Mouse (Mus musculus) left cerebral cortex, adult 2 months (tissue): ENCODE measurements around the gene Nap1l1. TPM values are rescaled to one million over a fixed set of nuclear protein-coding genes. Genes with fewer than 3 reads are reported as not detected.
"Not testable (repeated sequence)": the region's sequence is repeated elsewhere in the genome, so short reads cannot be mapped to it uniquely, and the experiment has no call there.

ENCODE experiments used
- DNase-seq, 2 experiments: peaks; one replicate each; pipeline ENCODE4 v3.0.0; 2021 to 2022; ENCODE audit warnings: low spot score in 2 of 2, mixed read lengths in 1 of 2; ENCODE audit errors: extremely low spot score in 1 of 2
- H3K27ac ChIP-seq: fragments of 200-600 bp; 2 replicates; pipeline ENCODE4 v1.8.1; 2022
- H3K4me3 ChIP-seq: fragments of 200-600 bp; 2 replicates; pipeline ENCODE4 v1.8.1; 2022
- CTCF ChIP-seq: fragments of 200-600 bp; IDR thresholded peaks from 2 replicates; pipeline ENCODE4 v1.8.1; 2022; ENCODE audit warnings: antibody characterized with exemption, mild to moderate bottlenecking, moderate library complexity
- intact Hi-C: fragments of 180-260 bp; cut with DNase I; formaldehyde crosslinking; loops from one replicate; pipeline ENCODE4 v1.15.1; 2025
- long read RNA-seq, 2 experiments: library from polyadenylated mRNA; stranded (forward); transcript quantifications; one replicate each; pipeline ENCODE4 v2.0.0; 2021; ENCODE audit warnings: borderline mapping rate in 2 of 2
- total RNA-seq, 2 experiments: library from RNA; stranded (reverse); gene quantifications; 2 replicates each; pipeline ENCODE4 v1.2.3; 2021

The Nap1l1 gene
- total RNA-seq = 100 to 1,000 TPM; 217 to 237 TPM
- long read RNA-seq, experiment 1, transcript Nap1l1-202 (15 exons, 1,350 nt) = major isoform, 52 of 138 reads
- long read RNA-seq, experiment 1, transcript Nap1l1-201 (16 exons, 1,486 nt) = minor isoform, 14 of 138 reads
- long read RNA-seq, experiment 1, transcript Nap1l1-205 (13 exons, 1,365 nt) = minor isoform, 13 of 138 reads
- long read RNA-seq, experiment 1, partial matches to known transcripts = 12 of 138 reads
- long read RNA-seq, experiment 1, other reads (novel, unspliced or antisense) = 42 of 138 reads
- long read RNA-seq, experiment 2, transcript Nap1l1-202 (15 exons, 1,350 nt) = major isoform, 26 of 76 reads
- long read RNA-seq, experiment 2, transcript Nap1l1-201 (16 exons, 1,486 nt) = minor isoform, 7 of 76 reads
- long read RNA-seq, experiment 2, transcript Nap1l1-205 (13 exons, 1,365 nt) = minor isoform, 12 of 76 reads
- long read RNA-seq, experiment 2, partial matches to known transcripts = 8 of 76 reads
- long read RNA-seq, experiment 2, other reads (novel, unspliced or antisense) = 20 of 76 reads

GRCm38 (mm10) chr10:111472686-111473510 is at the start of gene Nap1l1:
Gene Nap1l1, plus strand, starts transcription at chr10:111473223.
- intact Hi-C loops = loop anchor here (1.0 to 5.0 kb wide), 6 partner anchors 53 to 246 kb away; no protein-coding TSS in a partner anchor
- Histone ChIP-seq H3K4me3 (peak within 1 kb of the TSS; percentile 68), H3K27ac (peak within 1 kb of the TSS; percentile 87)
- peak; percentile 98 for DNase-seq
- TF ChIP-seq CTCF = no peak; the same call in 1 of the 2 replicates

GRCm38 (mm10) chr10:111426491-111426890 is 46.5 kb upstream of the Nap1l1 start:
- TF ChIP-seq CTCF = no peak
- DNase-seq = no peak
- no peak overlapping the region for H3K4me3 ChIP-seq
- H3K27ac ChIP-seq = no peak overlapping the region
- intact Hi-C loops = no loop called here

GRCm38 (mm10) chr10:111433502-111433901 is 39.5 kb upstream of the Nap1l1 start:
- Histone ChIP-seq H3K4me3 (no peak overlapping the region), H3K27ac (no peak overlapping the region)
- intact Hi-C loops = no loop called here
- no peak for DNase-seq
- TF ChIP-seq CTCF = no peak

DNA sequence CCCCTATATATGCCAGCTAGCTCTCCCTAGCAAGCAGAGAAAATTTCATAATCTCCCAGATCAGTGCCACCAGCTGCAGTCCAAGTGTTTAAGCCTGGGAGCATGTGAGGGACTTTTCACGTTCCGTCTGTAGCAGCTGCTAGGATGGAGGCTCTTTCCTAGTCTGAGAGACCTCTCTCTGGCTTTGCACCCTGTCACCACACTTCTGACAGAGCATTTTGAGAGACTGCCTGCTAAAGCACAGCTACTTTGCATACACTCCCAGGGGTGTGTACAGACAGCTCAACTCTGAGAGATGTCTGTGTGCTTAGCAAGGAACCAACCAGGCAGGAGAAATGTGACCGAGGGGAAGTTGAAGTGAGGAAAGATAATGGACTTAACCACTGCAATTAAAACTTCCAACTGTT is 32.0 kb upstream of the Nap1l1 start:
- no peak for DNase-seq
- no peak for TF ChIP-seq CTCF
- no peak overlapping the region for H3K4me3 ChIP-seq
- no peak overlapping the region for H3K27ac ChIP-seq
- intact Hi-C loops = no loop called here

GRCm38 (mm10) chr10:111444199-111444598 is 28.8 kb upstream of the Nap1l1 start:
- Histone ChIP-seq H3K27ac (no peak overlapping the region), H3K4me3 (no peak overlapping the region)
- intact Hi-C loops = no loop called here
- no peak for TF ChIP-seq CTCF
- DNase-seq = no peak

DNA sequence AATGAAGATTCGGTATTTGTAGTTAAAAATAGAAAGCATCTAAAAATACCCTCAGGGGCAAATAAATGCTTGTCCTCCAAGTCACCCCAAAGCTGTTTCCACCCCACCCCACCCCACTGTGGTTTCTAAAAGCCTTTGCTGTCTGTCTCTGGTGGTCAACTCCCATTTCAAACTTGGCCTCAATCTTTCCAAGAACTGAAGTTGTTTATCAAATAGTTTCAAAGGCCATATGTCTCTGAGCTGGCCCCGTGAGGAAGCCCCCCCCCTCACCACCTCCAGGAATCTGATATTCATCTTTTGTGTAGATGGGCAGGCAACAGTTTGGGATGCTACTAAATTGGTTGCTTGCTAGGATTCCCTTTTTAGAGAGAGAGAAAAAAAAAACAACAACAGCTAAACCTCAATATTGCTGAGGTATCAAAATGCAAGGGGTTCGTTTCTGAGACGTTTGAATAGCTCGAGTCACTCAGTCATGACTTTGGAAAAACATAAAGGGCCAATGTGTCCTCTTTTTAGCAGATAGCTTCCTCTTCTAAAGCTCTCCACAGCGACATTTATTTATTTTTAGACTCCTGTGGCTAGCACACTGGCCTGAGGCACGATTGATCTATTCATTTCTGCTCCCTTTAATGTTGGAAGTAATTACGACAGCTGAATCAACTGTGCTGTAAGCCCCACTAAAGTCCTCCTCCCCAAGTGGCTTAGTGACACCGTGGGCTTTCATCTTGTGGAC is 26.9 kb upstream of the Nap1l1 start:
- H3K27ac ChIP-seq = no peak overlapping the region
- no peak for TF ChIP-seq CTCF
- H3K4me3 ChIP-seq = no peak overlapping the region
- DNase-seq = no peak
- intact Hi-C loops = no loop called here

- DNase-seq, intact Hi-C loops, H3K4me3 ChIP-seq, H3K27ac ChIP-seq: not testable (repeated sequence)
Observed at GRCm38 (mm10) chr10:111446672-111447008, 26.4 kb upstream of the Nap1l1 start.

- intact Hi-C loops, DNase-seq, H3K4me3 ChIP-seq, H3K27ac ChIP-seq: not testable (repeated sequence)
Observed at GRCm38 (mm10) chr10:111449662-111450061, 23.4 kb upstream of the Nap1l1 start.

- H3K4me3 ChIP-seq = no peak overlapping the region
- DNase-seq = no peak
- TF ChIP-seq CTCF = no peak
- H3K27ac ChIP-seq = no peak overlapping the region
- intact Hi-C loops = no loop called here
Observed at GRCm38 (mm10) chr10:111451683-111452322, 21.2 kb upstream of the Nap1l1 start.

GRCm38 (mm10) chr10:111452426-111452825 is 20.6 kb upstream of the Nap1l1 start:
- no peak for TF ChIP-seq CTCF
- intact Hi-C loops = no loop called here
- DNase-seq = no peak
- Histone ChIP-seq H3K27ac (no peak overlapping the region), H3K4me3 (no peak overlapping the region)

GRCm38 (mm10) chr10:111454698-111455308 is 18.2 kb upstream of the Nap1l1 start:
- intact Hi-C loops = no loop called here
- TF ChIP-seq CTCF = no peak

More at GRCm38 (mm10) chr10:111454698-111455308, 18.2 kb upstream of the Nap1l1 start:
- no peak overlapping the region for H3K4me3 ChIP-seq
- no peak overlapping the region for H3K27ac ChIP-seq
- DNase-seq = no peak
